Mouse (Mus musculus) heart, embryonic 15.5 days (tissue): ENCODE measurements around the gene Dmxl2. TPM values are rescaled to one million over a fixed set of nuclear protein-coding genes. Genes with fewer than 3 reads are reported as not detected.

Source experiments
- ATAC-seq: fragments of 200-750 bp; cut with Nextera tagmentation; replicated peaks from 2 replicates; pipeline ENCODE4 v1.8.0; 2017; ENCODE audit warnings: low read depth, moderate TSS enrichment; ENCODE audit not compliant: insufficient number of reproducible peaks, insufficient read depth, low FRiP score
- H3K27ac ChIP-seq: fragments of 300-500 bp; sonication (generic); 2 replicates; pipeline ENCODE4 v1.5.1; 2015; ENCODE audit warnings: mild to moderate bottlenecking, inconsistent platforms
- H3K27me3 ChIP-seq: fragments of 300-500 bp; sonication (generic); 2 replicates; pipeline ENCODE4 v1.6.1; 2015; ENCODE audit warnings: inconsistent platforms
- H3K36me3 ChIP-seq: fragments of 300-500 bp; sonication (generic); 2 replicates; pipeline ENCODE4 v1.6.1; 2015; ENCODE audit warnings: mild to moderate bottlenecking, inconsistent platforms
- H3K4me1 ChIP-seq: fragments of 300-500 bp; sonication (generic); replicated peaks from 2 replicates; pipeline ENCODE4 v1.6.1; 2015; ENCODE audit warnings: inconsistent platforms
- H3K4me2 ChIP-seq: fragments of 300-500 bp; sonication (generic); 2 replicates; pipeline ENCODE4 v1.6.1; 2015; ENCODE audit warnings: inconsistent platforms, mild to moderate bottlenecking, moderate library complexity
- H3K4me3 ChIP-seq: fragments of 300-500 bp; sonication (generic); 2 replicates; pipeline ENCODE4 v1.5.1; 2015; ENCODE audit warnings: mild to moderate bottlenecking, inconsistent platforms
- H3K9ac ChIP-seq: fragments of 300-500 bp; sonication (generic); 2 replicates; pipeline ENCODE4 v1.6.1; 2015; ENCODE audit warnings: mild to moderate bottlenecking, inconsistent platforms
- H3K9me3 ChIP-seq: fragments of 300-500 bp; sonication (generic); replicated peaks from 2 replicates; pipeline ENCODE4 v1.6.1; 2016; ENCODE audit warnings: inconsistent platforms
- WGBS: fragments of 180-500 bp; shearing (Covaris S2); methylation state at CpG from one replicate; pipeline ENCODE4 v1.1.7; 2015; ENCODE audit warnings: mixed read lengths; 5-methylcytosine and 5-hydroxymethylcytosine counted together
- polyA plus RNA-seq: library from polyadenylated mRNA; unstranded; fragments of >200 nt; fragmentation: Nextera tagmentation; extraction: Ambion mirVana; gene quantifications from 2 replicates; pipeline ENCODE4 v1.2.1, GENCODE M21; 2015

Dmxl2 gene
- polyA plus RNA-seq, 1 experiment from 2014 or later, result 7.2 TPM

DNA sequence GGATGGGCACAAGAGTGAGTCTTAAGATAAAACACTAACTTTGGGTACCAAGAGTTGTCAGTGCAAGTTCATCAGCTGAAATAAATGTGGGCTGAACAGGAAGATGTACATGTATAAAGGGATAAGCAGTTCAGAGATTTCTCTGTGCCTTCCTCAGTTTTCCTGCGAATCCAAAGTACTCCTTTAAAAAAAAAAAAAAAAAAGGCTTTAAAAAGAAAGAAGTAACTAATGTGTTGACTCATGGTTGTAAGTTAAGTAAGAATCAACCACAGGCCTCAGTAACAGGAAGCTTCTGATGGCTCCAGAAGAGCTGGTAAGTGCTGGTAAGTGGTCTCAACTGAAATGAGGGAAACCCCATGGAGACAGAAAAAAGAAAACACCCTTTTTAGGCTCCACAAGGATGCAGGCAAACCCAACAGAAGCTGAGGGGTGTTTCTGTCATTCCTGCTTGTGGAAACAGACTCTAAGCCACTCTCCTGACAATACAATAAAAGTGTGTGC, 33.9 kb downstream of the Dmxl2 start:
- WGBS, result 79% methylated on average over 1 of the region's 1 CpGs
- no peaks in the 10 kb centered on the region for H3K9me3 ChIP-seq
- no peak for ATAC-seq

DNA sequence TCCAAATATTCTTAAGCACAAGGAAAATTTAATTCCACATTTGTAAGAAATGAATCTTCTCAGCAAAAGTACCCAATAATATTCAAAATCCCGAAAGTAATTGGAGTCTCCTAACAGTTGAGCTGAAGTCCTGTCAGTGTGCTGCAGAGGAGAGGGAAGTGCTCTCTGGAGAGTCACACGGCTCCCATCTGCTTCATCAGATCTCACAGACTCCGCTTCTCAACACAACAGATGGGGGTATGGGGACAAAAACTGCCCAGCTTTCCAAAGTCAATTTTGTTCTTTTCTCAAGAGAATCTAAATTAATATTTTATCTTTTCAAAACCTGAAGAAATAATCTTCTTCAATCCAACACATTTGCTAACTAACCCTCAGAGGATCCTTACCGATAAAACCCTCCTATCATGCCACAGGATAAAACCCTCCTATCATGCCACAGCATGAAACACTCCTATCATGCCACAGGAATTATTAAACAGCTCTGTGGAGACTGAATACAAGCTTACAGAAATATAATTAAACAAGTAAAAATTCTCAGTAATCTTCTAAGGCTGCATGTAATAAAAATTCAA, 37.9 kb downstream of the Dmxl2 start:
- H3K36me3 ChIP-seq, result no peaks in the 10 kb centered on the region
- H3K27me3 ChIP-seq, result no peaks in the 10 kb centered on the region
- H3K9ac ChIP-seq, result no peak overlapping the region
- H3K4me1 ChIP-seq, result no peaks in the 10 kb centered on the region
- H3K27ac ChIP-seq, result no peak overlapping the region
- WGBS, result 82% methylated on average over 4 of the region's 4 CpGs
- H3K9me3 ChIP-seq, result no peaks in the 10 kb centered on the region
- ATAC-seq, result no peak
- H3K4me3 ChIP-seq, result no peak overlapping the region
- H3K4me2 ChIP-seq, result no peak overlapping the region

More for the DNA sequence above, 33.9 kb downstream of the Dmxl2 start:
- Histone ChIP-seq H3K27ac (no peak overlapping the region), H3K36me3 (no peaks in the 10 kb centered on the region), H3K4me3 (no peak overlapping the region), H3K4me2 (no peak overlapping the region), H3K9ac (no peak overlapping the region), H3K27me3 (no peaks in the 10 kb centered on the region), H3K4me1 (no peaks in the 10 kb centered on the region)

DNA sequence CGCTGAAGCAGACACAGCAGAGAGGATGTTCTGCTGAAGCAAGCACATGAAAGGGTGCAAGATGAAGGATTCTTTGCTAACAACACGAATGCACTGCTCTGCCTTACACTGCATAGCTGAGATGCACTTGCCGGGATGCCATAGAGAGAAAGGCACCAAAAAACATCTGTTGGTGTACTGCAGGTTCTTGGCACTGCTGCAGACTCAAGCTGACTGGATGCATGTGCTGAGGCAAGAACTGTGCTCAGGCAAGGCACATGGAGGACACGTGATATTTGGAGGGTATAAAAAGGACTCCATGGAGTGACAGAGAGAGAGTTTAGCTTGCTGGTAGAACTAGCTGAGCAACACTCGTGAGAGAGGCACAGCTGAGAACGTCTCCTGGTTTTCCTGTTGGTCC, 62.4 kb downstream of the Dmxl2 start:
- no peaks in the 10 kb centered on the region for H3K36me3 ChIP-seq
- H3K27me3 ChIP-seq, result no peaks in the 10 kb centered on the region
- H3K9ac ChIP-seq, result no peak overlapping the region
- H3K9me3 ChIP-seq, result no peaks in the 10 kb centered on the region
- ATAC-seq, result no peak
- H3K4me1 ChIP-seq, result no peaks in the 10 kb centered on the region
- no peak overlapping the region for H3K4me2 ChIP-seq
- no peak overlapping the region for H3K4me3 ChIP-seq
- no peak overlapping the region for H3K27ac ChIP-seq
- WGBS, result 77% methylated on average over 6 of the region's 6 CpGs

DNA sequence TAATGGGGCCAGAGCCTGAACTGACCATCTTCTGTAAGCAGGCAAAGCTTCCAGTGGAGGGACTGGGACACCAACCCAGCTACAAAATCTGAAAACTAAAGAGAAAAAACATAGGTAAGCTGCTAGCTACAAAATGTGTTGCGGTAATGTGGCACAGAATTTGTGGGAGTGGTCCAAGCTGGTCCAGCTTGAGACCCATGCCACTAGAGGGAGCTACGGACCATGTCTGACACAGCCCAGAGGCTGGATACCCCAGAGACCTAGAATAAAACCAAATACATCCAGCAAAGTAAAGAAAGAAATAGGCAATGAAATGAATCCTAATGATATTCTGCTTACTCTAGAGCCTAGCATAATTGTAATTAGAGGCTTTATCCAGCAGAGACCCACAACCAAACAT, 63.2 kb downstream of the Dmxl2 start:
- WGBS, result 21% methylated on average over 2 of the region's 2 CpGs

DNA sequence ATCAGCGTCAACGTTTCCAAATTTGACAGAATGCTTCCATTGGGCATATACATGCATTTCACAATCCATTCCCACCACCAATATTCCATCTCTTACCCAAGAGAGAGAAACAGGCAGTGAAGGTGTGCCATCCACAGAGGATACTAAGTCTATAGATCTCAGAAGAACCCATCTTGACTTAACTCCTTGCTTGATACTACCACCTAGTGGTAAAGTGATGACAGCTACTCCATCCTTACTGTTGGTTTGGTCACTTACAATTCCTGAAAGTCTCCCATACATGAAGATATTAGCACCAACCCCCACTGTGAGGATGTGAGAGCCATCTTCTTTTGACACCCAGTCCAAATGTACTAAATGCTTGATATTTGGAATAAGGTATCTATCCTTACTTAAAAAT, 85.2 kb downstream of the Dmxl2 start:
- no peak overlapping the region for H3K9ac ChIP-seq
- no peaks in the 10 kb centered on the region for H3K27me3 ChIP-seq
- H3K36me3 ChIP-seq, result no peaks in the 10 kb centered on the region

More for the DNA sequence above, 63.2 kb downstream of the Dmxl2 start:
- Histone ChIP-seq H3K27me3 (no peaks in the 10 kb centered on the region), H3K27ac (no peak overlapping the region), H3K4me3 (no peak overlapping the region), H3K4me1 (no peaks in the 10 kb centered on the region), H3K9me3 (no peaks in the 10 kb centered on the region), H3K9ac (no peak overlapping the region), H3K4me2 (no peak overlapping the region), H3K36me3 (no peaks in the 10 kb centered on the region)
- ATAC-seq, result no peak

DNA sequence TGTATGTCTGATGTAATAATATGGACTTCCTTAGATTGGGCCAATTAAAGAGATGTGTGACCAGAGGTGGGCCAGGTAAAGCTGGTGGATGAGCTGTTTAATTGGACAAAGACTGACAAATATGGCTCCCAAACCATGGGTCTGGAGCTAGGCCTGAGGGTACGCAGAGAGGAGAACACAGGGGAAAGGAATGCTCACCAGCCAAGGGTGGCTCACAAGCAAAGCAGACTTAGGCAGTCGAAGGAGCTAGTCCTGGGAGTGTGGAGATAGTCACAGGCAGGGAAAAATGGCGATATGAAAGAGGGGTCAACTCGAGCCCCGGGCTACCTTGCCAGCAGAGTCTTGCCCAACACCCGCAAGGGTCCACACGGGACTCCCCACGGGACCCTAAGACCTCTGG, 144.7 kb downstream of the Dmxl2 start:
- Histone ChIP-seq H3K9me3 (no peaks in the 10 kb centered on the region), H3K4me3 (no peak overlapping the region), H3K27me3 (no peaks in the 10 kb centered on the region), H3K36me3 (no peaks in the 10 kb centered on the region), H3K4me2 (no peak overlapping the region), H3K4me1 (no peaks in the 10 kb centered on the region), H3K9ac (no peak overlapping the region), H3K27ac (no peak overlapping the region)
- WGBS, result 90% methylated on average over 8 of the region's 8 CpGs
- no peak for ATAC-seq

More for the DNA sequence above, 85.2 kb downstream of the Dmxl2 start:
- ATAC-seq, result no peak
- no peak overlapping the region for H3K4me2 ChIP-seq
- H3K4me1 ChIP-seq, result no peaks in the 10 kb centered on the region
- H3K27ac ChIP-seq, result no peak overlapping the region
- no peak overlapping the region for H3K4me3 ChIP-seq
- H3K9me3 ChIP-seq, result no peaks in the 10 kb centered on the region
- 90% methylated on average over 2 of the region's 2 CpGs for WGBS

DNA sequence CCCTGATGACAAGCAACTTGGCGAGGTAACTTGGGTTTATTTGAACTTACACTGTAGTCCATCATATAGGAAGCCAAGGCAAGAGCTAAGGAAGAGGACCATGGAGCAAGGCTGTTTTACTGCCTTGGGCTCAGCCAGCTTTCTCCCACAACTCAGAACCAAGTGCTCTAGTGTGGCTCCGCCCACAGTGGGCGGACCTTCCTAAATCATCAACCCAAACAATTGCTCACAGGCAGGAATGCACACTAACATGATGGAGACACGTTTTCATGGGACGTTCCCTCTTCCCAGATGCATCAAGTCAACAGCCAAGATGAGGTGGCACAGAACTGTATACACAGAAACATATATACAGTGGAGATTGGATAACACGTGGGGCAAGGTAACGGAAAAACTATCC, 159.4 kb downstream of the Dmxl2 start:
- ATAC-seq, result no peak
- no peak overlapping the region for H3K4me3 ChIP-seq
- no peaks in the 10 kb centered on the region for H3K9me3 ChIP-seq
- H3K4me1 ChIP-seq, result no peaks in the 10 kb centered on the region
- H3K36me3 ChIP-seq, result no peaks in the 10 kb centered on the region
- 64% methylated on average over 7 of the region's 7 CpGs for WGBS
- no peaks in the 10 kb centered on the region for H3K27me3 ChIP-seq
- no peak overlapping the region for H3K27ac ChIP-seq
- H3K4me2 ChIP-seq, result no peak overlapping the region
- H3K9ac ChIP-seq, result no peak overlapping the region

DNA sequence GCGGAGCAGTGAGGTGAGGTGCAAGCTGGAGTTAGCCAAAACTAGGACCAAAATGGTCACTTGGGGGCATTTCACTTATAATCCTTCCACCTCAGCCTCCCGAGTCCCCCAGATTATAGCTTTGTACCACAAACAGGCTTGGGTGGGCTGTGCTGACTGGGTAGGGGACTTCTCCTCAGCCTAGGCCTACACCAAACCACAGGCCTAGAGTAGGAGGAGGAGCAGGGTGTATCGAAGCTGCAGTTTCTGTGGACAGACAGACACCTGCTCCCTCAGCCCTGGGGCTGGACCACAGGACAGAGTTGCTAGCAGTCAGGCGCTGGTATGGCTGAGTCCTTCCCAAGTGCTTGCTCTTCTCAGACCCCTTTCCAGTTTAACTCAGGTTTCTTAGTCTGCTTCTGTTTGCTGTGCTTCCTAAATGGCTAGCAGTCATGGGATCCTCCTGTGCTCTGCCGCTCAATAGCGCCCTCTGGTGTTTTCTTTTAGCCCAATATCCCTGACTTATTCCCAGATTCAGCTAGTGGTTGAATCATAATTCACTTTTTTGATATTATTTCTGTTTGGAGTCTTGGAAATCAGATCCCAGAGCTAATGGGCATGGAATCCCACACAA, 164.8 kb downstream of the Dmxl2 start:
- Histone ChIP-seq H3K9me3 (no peaks in the 10 kb centered on the region), H3K9ac (no peak overlapping the region), H3K4me3 (no peak overlapping the region), H3K4me1 (no peaks in the 10 kb centered on the region), H3K36me3 (no peaks in the 10 kb centered on the region), H3K4me2 (no peak overlapping the region), H3K27ac (no peak overlapping the region), H3K27me3 (no peaks in the 10 kb centered on the region)
- 50% methylated on average over 6 of the region's 6 CpGs for WGBS
- no peak for ATAC-seq

DNA sequence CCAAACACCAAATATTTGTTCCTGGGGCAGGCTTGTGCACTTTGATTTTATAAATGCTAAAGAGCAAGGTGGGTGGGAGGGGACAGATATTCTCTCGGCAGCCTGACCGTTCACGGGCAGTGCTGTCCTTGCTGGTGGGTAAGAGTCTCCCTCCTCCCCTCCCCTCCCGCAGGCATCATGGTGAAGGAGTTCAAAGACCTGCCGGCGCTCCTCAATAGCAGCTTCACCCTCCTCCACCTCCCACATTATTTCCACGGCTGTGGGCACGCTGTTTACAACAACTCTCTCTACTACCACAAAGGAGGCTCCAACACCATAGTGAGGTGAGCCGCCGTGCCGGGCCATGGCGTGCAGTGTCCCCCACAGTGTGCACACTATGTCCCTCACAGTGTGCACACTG, 165.8 kb downstream of the Dmxl2 start:
- Histone ChIP-seq H3K27me3 (no peaks in the 10 kb centered on the region), H3K4me3 (no peak overlapping the region), H3K4me1 (no peaks in the 10 kb centered on the region), H3K27ac (no peak overlapping the region), H3K36me3 (no peaks in the 10 kb centered on the region), H3K9ac (no peak overlapping the region), H3K4me2 (no peak overlapping the region), H3K9me3 (no peaks in the 10 kb centered on the region)
- WGBS, result 77% methylated on average over 12 of the region's 12 CpGs
- ATAC-seq, result no peak

DNA sequence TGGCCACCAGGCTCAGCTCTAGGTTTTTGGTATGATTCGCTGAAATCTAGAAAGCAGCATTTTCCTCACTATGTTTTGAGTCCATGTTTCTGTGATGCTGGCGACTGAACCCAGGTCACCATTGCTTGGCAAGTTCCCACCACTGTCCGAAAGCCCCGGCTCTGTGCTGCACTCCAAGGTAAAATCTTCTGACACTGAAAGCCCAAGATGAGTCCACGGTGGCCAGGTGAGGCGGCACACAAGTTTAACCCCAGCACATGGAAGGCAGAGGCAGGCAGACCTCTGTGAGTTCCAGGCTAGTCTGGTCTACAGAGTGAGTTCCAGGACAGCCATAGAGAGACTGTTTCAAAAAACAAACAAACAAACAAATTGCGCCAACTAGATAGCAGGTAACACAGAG, 172.2 kb downstream of the Dmxl2 start:
- no peaks in the 10 kb centered on the region for H3K9me3 ChIP-seq
- no peak for ATAC-seq
- no peak overlapping the region for H3K4me2 ChIP-seq
- H3K9ac ChIP-seq, result no peak overlapping the region
- H3K4me1 ChIP-seq, result no peaks in the 10 kb centered on the region
- H3K4me3 ChIP-seq, result no peak overlapping the region
- H3K27ac ChIP-seq, result no peak overlapping the region
- H3K27me3 ChIP-seq, result peaks cover 4% of the 10 kb centered on the region; the same call in 1 of the 2 replicates
- 88% methylated on average over 7 of the region's 7 CpGs for WGBS
- H3K36me3 ChIP-seq, result no peaks in the 10 kb centered on the region

DNA sequence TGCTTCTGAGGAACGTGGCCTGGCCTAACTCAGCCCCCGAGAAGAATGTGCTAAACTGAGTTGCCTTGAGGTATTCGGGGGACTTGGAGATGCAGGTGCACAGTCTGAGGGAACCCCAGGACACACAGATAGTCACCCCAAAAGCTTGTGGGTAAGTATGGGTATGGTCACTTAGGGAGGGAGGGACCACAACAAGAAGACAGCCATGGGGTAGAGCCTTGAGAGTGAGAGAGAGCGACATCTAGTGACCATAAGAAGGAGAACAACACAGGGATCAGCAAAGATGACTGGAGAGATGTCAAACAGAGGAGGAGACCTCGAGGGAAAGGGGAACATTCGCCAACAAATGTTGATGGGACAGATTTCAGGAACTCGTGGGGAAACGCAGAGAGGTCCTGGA, 178.0 kb downstream of the Dmxl2 start:
- Histone ChIP-seq H3K9ac (no peak overlapping the region), H3K36me3 (no peaks in the 10 kb centered on the region), H3K4me1 (no peaks in the 10 kb centered on the region), H3K27ac (no peak overlapping the region), H3K9me3 (no peaks in the 10 kb centered on the region), H3K4me3 (no peak overlapping the region), H3K4me2 (no peak overlapping the region), H3K27me3 (peaks cover 4% of the 10 kb centered on the region; the same call in 1 of the 2 replicates)
- no peak for ATAC-seq
- 36% methylated on average over 8 of the region's 8 CpGs for WGBS

DNA sequence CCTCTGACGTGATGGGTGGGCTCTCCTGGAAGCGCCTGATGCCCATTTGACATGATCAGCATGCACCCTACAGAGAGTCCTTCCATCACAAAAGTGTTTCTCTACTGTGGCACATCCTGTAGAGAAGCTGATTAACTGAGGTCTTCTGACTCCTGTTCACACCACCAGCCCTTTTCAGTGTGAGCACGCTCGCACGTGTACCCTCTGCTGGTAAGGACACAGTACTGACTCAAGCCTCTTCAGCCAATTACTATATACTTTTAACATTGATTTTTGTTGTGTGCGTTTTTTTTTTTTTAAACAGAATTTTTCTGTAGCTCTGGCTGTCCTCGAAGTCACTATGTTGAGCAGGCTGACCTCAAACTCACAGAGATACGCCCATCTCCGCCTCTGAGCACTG, 185.1 kb downstream of the Dmxl2 start:
- H3K9ac ChIP-seq, result no peak overlapping the region
- WGBS, result 69% methylated on average over 9 of the region's 9 CpGs

More for the DNA sequence above, 185.1 kb downstream of the Dmxl2 start:
- Histone ChIP-seq H3K4me3 (no peak overlapping the region), H3K4me1 (no peaks in the 10 kb centered on the region), H3K9me3 (no peaks in the 10 kb centered on the region), H3K36me3 (no peaks in the 10 kb centered on the region), H3K27ac (no peak overlapping the region), H3K27me3 (no peaks in the 10 kb centered on the region), H3K4me2 (no peak overlapping the region)
- no peak for ATAC-seq
